Mouse (Mus musculus): Measurements from ENCODE around the gene Olfr389. TPM values are rescaled to one million over a fixed set of nuclear protein-coding genes. Genes with fewer than 3 reads are reported as not detected.

The Olfr389 gene
- polyA plus RNA-seq (2015; fragmentation: Nextera tagmentation; extraction: Ambion mirVana), result not detected in 2 replicates

DNA sequence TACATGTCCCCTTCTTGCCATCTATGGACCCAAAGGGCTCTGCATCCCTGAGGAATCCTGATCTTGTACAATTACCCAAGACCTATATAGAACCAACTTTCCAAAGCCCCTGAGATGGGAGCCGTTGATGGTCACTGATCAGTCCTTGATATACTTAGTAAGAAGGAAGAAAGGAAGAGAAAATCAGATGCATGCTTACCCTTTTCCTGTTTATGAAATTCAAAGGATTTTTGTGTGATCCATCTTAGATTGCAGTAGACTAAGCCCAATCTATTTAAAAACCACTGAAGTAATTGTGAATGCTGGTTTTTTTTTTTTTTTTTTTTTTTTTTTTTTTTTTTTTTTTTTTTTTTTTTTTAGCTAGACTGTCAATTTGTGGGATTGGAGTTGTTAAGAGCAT lies at the start of gene Olfr389:
TSS of gene Olfr389 (minus strand) at position 101 of the 400 bp plus-strand sequence.
- H3K4me2 ChIP-seq (replicated peaks), result no peak within 1 kb of the TSS
- H3K4me1 ChIP-seq (replicated peaks), result no peaks in the 10 kb centered on the region
- H3K27ac ChIP-seq, result no peak within 1 kb of the TSS
- H3K4me3 ChIP-seq (replicated peaks), result no peak within 1 kb of the TSS
- peaks cover 11% of the 10 kb centered on the region for H3K9me3 ChIP-seq
- H3K36me3 ChIP-seq, result no peaks in the 10 kb centered on the region
- H3K9ac ChIP-seq (replicated peaks), result no peak within 1 kb of the TSS
- ATAC-seq, result no peak
- 92% methylated on average over 1 of the region's 1 CpGs for WGBS
- H3K27me3 ChIP-seq, result no peaks in the 10 kb centered on the region

DNA sequence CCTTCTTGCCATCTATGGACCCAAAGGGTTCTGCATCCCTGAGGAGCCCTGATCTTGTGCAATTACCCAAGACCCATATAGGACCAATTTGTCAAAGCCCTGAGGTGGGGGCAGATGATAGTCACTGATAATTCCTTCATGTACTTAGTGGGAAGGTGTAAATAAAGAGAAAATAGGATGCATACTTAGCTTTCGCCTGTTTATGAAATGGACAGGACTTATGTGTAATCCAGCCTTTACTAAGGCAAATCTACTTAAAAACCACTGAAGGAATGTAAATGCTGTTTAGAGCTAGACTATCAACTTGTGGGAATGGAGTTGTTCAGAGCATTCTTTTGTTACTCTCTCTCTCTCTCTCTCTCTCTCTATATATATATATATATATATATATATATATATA lies 36.4 kb upstream of the Olfr389 start, which contains the start of gene Olfr392:
TSS of gene Olfr392 (minus strand) at position 101 of the 400 bp plus-strand sequence.
- Histone ChIP-seq H3K27ac (no peak within 1 kb of the TSS), H3K4me3 (replicated peaks) (no peak within 1 kb of the TSS), H3K9me3 (peaks cover 3% of the 10 kb centered on the region; the same call in 1 of the 2 replicates), H3K9ac (replicated peaks) (no peak within 1 kb of the TSS), H3K4me2 (replicated peaks) (no peak within 1 kb of the TSS), H3K4me1 (replicated peaks) (no peaks in the 10 kb centered on the region), H3K27me3 (no peaks in the 10 kb centered on the region), H3K36me3 (no peaks in the 10 kb centered on the region)
- ATAC-seq, result no peak
- WGBS, result 87% methylated on average over 1 of the region's 1 CpGs

DNA sequence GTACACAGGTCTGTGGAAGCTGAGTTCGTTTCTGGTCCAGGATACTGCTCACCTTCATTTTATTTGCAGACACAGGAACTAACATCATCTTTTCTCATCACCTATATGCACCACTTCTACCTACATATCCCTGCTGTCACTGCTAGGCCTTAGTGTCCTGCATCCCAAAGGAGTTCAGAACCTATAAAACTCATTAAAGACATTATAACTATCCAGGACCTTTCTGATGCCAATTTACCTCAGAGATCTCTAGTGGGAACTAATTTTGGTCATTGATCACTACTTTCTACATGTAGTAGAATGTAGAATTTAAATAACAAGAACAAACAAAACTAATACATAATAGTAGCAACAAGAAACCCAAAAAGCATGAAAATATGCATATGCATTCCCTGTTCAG lies 22.4 kb upstream of the Olfr389 start, which contains the start of gene Olfr391-ps:
TSS of gene Olfr391-ps (minus strand) at position 101 of the 400 bp plus-strand sequence.
- Histone ChIP-seq H3K4me2 (replicated peaks) (no peak within 1 kb of the TSS), H3K36me3 (no peaks in the 10 kb centered on the region), H3K27ac (no peak within 1 kb of the TSS), H3K4me1 (replicated peaks) (no peaks in the 10 kb centered on the region), H3K9ac (replicated peaks) (no peak within 1 kb of the TSS), H3K27me3 (no peaks in the 10 kb centered on the region), H3K9me3 (peaks cover 13% of the 10 kb centered on the region; the same call in 1 of the 2 replicates), H3K4me3 (replicated peaks) (no peak within 1 kb of the TSS)
- WGBS, result 32% methylated on average over 1 of the region's 1 CpGs
- no peak for ATAC-seq

DNA sequence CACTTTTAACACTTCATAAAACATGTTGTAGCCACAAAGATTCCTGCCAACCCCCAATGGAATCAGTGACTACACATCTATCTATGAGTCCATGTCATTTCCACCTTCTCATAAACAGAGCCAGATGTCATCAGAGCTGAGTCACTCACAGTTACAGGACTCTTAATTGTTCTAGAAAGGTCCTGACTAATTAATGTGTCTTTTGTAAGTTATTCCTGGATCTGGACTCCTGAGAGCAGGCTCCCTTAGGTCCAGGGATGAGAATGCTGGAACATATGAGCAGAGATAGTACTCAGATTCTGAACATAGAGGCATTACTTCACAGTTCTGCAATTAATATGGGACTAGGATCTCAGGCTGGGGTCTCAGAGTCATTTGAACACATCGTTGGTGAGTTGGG lies 2.2 kb upstream of the Olfr389 start, which contains the start of gene Olfr390:
TSS of gene Olfr390 (plus strand) at position 301 of the 400 bp plus-strand sequence.
- ATAC-seq, result no peak
- no peaks in the 10 kb centered on the region for H3K36me3 ChIP-seq

DNA sequence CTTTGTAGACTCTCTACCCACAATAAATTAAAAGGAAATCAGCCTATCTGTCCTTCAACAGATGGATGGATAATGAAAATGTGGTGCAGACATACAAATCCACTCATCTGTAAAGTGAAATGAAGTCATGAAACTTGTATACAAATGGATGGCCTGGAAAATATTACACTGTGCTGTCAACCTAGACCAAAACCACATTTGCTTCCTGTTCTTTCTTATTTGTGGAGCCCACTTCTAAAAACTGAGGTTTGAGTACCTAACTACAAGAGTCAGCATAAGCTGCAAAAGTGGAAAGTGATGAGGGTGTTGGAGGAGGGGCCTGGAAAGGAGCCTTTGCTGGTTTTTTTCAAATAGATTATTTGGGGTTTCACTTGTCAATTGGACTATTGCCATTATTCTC lies 21.4 kb downstream of the Olfr389 start:
- H3K9me3 ChIP-seq, result peaks cover 28% of the 10 kb centered on the region
- no peak overlapping the region for H3K4me2 ChIP-seq (replicated peaks)
- no peak overlapping the region for H3K4me3 ChIP-seq (replicated peaks)
- no peak overlapping the region for H3K9ac ChIP-seq (replicated peaks)
- no peak overlapping the region for H3K27ac ChIP-seq
- ATAC-seq, result no peak
- H3K27me3 ChIP-seq, result no peaks in the 10 kb centered on the region
- no peaks in the 10 kb centered on the region for H3K36me3 ChIP-seq
- no peaks in the 10 kb centered on the region for H3K4me1 ChIP-seq (replicated peaks)

More for the DNA sequence above, 2.2 kb upstream of the Olfr389 start, which contains the start of gene Olfr390:
- no peak within 1 kb of the TSS for H3K9ac ChIP-seq (replicated peaks)
- H3K4me3 ChIP-seq (replicated peaks), result no peak within 1 kb of the TSS
- no peak within 1 kb of the TSS for H3K4me2 ChIP-seq (replicated peaks)
- H3K4me1 ChIP-seq (replicated peaks), result no peaks in the 10 kb centered on the region
- no peak within 1 kb of the TSS for H3K27ac ChIP-seq
- peaks cover 6% of the 10 kb centered on the region; the same call in 1 of the 2 replicates for H3K9me3 ChIP-seq
- 77% methylated on average over 1 of the region's 1 CpGs for WGBS
- no peaks in the 10 kb centered on the region for H3K27me3 ChIP-seq

Other genes with a start within 250 kb of the Olfr389 start
- gene Olfr385, start 187.7 kb downstream of the Olfr389 start, polyA plus RNA-seq (2015; fragmentation: Nextera tagmentation; extraction: Ambion mirVana), result not detected in 2 replicates
- not detected in 2 replicates for gene Olfr384, start 182.1 kb downstream of the Olfr389 start, polyA plus RNA-seq (2015; fragmentation: Nextera tagmentation; extraction: Ambion mirVana)
- gene Zfp735, start 91.9 kb downstream of the Olfr389 start, polyA plus RNA-seq (2015; fragmentation: Nextera tagmentation; extraction: Ambion mirVana), result not detected in 2 replicates
- gene Olfr390, start 2.3 kb upstream of the Olfr389 start, polyA plus RNA-seq (2015; fragmentation: Nextera tagmentation; extraction: Ambion mirVana), result not detected in 2 replicates
- gene Olfr391-ps, start 22.3 kb upstream of the Olfr389 start, polyA plus RNA-seq (2015; fragmentation: Nextera tagmentation; extraction: Ambion mirVana), result not detected in 2 replicates
- not detected in 2 replicates for gene Olfr392, start 36.3 kb upstream of the Olfr389 start, polyA plus RNA-seq (2015; fragmentation: Nextera tagmentation; extraction: Ambion mirVana)
- gene Olfr393, start 70.7 kb upstream of the Olfr389 start, polyA plus RNA-seq (2015; fragmentation: Nextera tagmentation; extraction: Ambion mirVana), result not detected in 2 replicates
- gene Olfr394, start 110.1 kb upstream of the Olfr389 start, polyA plus RNA-seq (2015; fragmentation: Nextera tagmentation; extraction: Ambion mirVana), result not detected in 2 replicates
- gene Olfr395, start 128.6 kb upstream of the Olfr389 start, polyA plus RNA-seq (2015; fragmentation: Nextera tagmentation; extraction: Ambion mirVana), result not detected in 2 replicates
- not detected in 2 replicates for gene Olfr23, start 156.0 kb upstream of the Olfr389 start, polyA plus RNA-seq (2015; fragmentation: Nextera tagmentation; extraction: Ambion mirVana)
- not detected in 2 replicates for gene Olfr397, start 180.1 kb upstream of the Olfr389 start, polyA plus RNA-seq (2015; fragmentation: Nextera tagmentation; extraction: Ambion mirVana)
- gene Olfr398, start 209.7 kb upstream of the Olfr389 start, polyA plus RNA-seq (2015; fragmentation: Nextera tagmentation; extraction: Ambion mirVana), result 0.03 TPM in 1 of 2 replicates, not detected in the other

Measured in midbrain, embryonic 13.5 days (tissue).